Mouse (Mus musculus) erythroblast, embryonic 14.5 days (primary cell): ENCODE measurements around the gene Cep63.

Source experiments
- GATA1 ChIP-seq: IDR thresholded peaks from 2 replicates; pipeline ENCODE4 v1.6.1; 2012; ENCODE audit warnings: low read length, inconsistent platforms, mixed read lengths
- TAL1 ChIP-seq: IDR thresholded peaks from 3 replicates; pipeline ENCODE4 v1.6.1; 2012; ENCODE audit warnings: low read length, inconsistent platforms, mixed read lengths

GRCm38 (mm10) chr9:102536968-102537367 lies 89.4 kb downstream of the Cep63 start:
- TF ChIP-seq TAL1 (no peak), GATA1 (no peak)
